Mouse (Mus musculus) adrenal gland (tissue): ENCODE results near the gene Cyren.

Experiments used
- intact Hi-C: fragments of 180-260 bp; cut with DNase I; formaldehyde crosslinking; loops from one replicate; pipeline ENCODE4 v1.15.1; 2025

The Cyren gene

GRCm38 (mm10) chr6:34868507-34869217 is 9.2 kb downstream of the Cyren start:
- intact Hi-C loops: no loop called here

DNA sequence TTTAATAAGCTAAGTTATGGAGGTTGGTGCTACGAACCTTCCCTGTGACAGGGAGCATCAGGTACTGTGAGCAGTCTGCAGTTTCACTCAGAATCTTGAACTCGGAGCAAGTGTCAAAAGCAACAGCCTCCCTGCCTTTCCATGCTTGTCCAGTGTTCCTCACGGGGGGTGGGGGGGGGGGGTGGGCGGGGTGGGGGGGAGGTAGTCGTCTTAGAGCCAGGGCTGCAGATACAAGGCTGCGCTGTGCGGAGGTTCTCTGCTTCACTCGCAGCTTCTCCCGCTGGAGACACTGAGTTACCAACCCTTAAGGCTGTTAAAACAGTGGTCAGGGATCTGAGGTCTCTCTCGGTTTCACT is 9.9 kb downstream of the Cyren start:
- intact Hi-C loops: no loop called here

- intact Hi-C loops: no loop called here
These were observed 10.4 kb downstream of the Cyren start for GRCm38 (mm10) chr6:34867301-34867994.

DNA sequence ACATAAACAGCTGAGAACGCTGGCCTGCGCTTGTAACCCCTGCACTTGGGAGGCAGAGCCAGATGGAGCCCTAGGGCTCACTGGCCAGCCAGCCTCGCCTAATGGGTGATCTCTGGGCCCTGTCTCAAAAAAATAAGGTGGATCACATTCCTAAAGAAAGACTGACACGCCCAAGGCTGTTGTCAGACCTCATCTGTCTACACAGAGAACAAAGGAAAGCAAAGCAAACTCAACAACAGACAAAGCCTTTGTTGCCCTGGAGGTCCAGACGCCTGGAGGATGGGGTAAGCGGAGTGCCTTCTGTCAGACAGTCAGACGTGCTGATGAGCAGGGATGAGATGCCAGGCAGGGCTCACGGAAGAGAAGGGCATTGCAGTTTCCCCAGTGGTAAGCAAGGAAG is 11.1 kb downstream of the Cyren start:
- intact Hi-C loops: no loop called here

GRCm38 (mm10) chr6:34865711-34866593 is 11.9 kb downstream of the Cyren start:
- intact Hi-C loops: no loop called here

- intact Hi-C loops: no loop called here
These were observed 12.6 kb downstream of the Cyren start for GRCm38 (mm10) chr6:34865213-34865612.

GRCm38 (mm10) chr6:34863786-34864514 is 13.9 kb downstream of the Cyren start:
- intact Hi-C loops: no loop called here

DNA sequence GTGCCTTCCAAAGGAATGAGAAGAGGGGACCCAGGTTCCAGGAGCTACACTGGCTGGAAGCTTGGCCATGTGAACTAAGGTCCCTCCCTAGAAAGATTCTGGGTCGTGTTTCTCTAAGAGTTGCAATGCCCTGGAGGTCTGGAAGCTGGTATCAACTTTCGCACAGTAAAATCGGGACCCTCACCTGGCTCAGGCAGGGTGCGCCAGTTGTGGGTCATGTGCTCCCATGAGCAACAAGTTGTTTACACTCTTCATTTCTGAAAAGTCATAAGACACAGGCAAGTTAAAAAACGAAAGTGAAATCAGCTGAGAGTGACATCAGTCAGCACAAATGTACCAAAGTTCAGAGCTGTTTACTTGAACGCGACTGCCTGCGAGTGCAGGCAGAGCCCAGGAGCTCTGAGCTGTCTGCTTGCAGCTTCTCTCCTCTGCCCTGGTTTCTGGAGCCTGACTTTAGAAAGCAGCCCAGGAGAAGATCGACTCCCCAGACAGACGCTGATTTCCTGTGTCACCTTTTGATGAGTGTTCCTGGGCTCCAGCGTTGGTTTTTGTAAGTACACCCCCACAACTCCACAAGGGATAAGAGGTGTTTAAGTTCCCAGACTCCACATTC is 15.0 kb downstream of the Cyren start, which contains the start of gene Tmem140:
TSS of gene Tmem140 (plus strand) at position 356 of the 613 bp plus-strand sequence.
- intact Hi-C loops: no loop called here

DNA sequence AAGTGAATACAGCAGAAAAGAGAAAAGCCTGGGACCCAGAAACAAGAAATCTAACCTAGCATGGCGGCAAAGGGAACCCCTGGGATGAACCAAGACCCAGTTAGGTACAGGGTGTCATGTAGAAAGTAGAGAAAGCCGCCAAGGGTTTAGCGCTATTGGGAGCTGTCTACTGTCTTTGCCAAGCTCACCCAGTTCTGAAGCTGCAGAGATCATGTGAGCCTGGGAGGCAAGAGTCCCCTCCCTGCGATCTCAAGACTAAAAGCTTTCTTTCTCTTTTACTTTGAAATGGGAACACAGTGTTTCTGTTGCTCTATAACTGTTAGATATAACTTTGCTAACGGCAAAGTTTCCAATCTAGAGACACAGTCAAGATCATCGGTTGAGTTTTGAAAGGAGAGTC is 15.5 kb downstream of the Cyren start:
- intact Hi-C loops: no loop called here

DNA sequence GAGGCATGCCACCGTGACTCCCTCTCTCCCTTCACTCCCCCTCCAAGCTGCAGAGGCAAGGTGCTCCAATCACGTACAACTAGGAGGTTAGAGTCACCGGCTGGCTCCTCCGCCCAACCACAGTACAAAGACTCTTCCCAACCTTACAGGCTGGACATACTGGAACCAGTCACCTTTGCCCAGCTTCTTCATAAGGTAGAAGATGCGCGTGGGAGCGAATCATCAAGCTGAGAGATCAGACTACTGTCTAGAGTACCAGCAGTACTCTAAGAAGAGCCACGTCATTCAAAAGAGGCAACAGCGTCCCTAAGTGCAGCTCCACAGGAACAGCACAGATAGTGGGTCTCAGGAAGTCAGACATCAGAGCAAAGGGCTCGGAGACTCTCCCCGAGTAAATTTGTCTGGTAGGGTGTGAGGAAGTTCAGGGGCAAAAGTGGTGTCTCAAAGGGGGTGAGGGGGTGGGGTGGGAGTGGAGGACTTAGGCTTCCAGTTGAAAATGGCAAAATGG is 16.3 kb downstream of the Cyren start:
- intact Hi-C loops: no loop called here

GRCm38 (mm10) chr6:34832352-34832751 is 45.5 kb downstream of the Cyren start:
- intact Hi-C loops: no loop called here

GRCm38 (mm10) chr6:34824406-34824805 is 53.5 kb downstream of the Cyren start:
- intact Hi-C loops: no loop called here
